Mouse (Mus musculus): Measurements from ENCODE around the gene Egfl7.

GRCm38 (mm10) chr2:26580751-26581150 lies 937 bp downstream of the Egfl7 start:
- TF ChIP-seq MAX (IDR thresholded peaks at IDR 0.05) = no peak
- no peak for TF ChIP-seq CTCF (IDR thresholded peaks at IDR 0.05; ENCODE audit: control insufficient read depth, insufficient read depth, insufficient read length)
- no peak for TF ChIP-seq USF1 (IDR thresholded peaks at IDR 0.05; ENCODE audit: low read depth)
- no peak for TF ChIP-seq MYOG (IDR thresholded peaks at IDR 0.05; ENCODE audit: control insufficient read depth, extremely low read depth, insufficient read length)
- TF ChIP-seq MYOD1 (IDR thresholded peaks at IDR 0.05; ENCODE audit: control insufficient read depth, insufficient read length, low read depth) = no peak
- no peak for TF ChIP-seq CEBPB (IDR thresholded peaks at IDR 0.05; ENCODE audit: low read depth)
- no peak for TF ChIP-seq FOSL1 (IDR thresholded peaks at IDR 0.05; ENCODE audit: insufficient read depth, low read length, poor library complexity, severe bottlenecking)

Measured in C2C12 (cell line).